Mouse (Mus musculus) thymus, postnatal 0 days (tissue): ENCODE data around the gene Tcp11l2. TPM values are rescaled to one million over a fixed set of nuclear protein-coding genes. Genes with fewer than 3 reads are reported as not detected.
A peak's percentile ranks its signal among the peaks of the same experiment; 100 is the strongest.

Experiments used
- DNase-seq: peaks from one replicate; pipeline ENCODE4 v3.0.0-alpha.2; 2015; ENCODE audit warnings: low spot score
- polyA plus RNA-seq: library from polyadenylated mRNA; unstranded; fragments of >200 nt; fragmentation: Nextera tagmentation; extraction: Ambion mirVana; gene quantifications from 2 replicates; pipeline ENCODE4 v1.2.1, GENCODE M21; 2015

The Tcp11l2 gene
- 41.8 TPM in 2 replicates for polyA plus RNA-seq

GRCm38 (mm10) chr10:84576395-84577070 is at the start of gene Tcp11l2:
Gene Tcp11l2 (plus strand): TSS chr10:84576626.
- peak; percentile 96 for DNase-seq

GRCm38 (mm10) chr10:84527070-84527469 is 49.4 kb upstream of the Tcp11l2 start:
- DNase-seq: no peak

- DNase-seq: no peak
Measured at GRCm38 (mm10) chr10:84527631-84528030, 48.8 kb upstream of the Tcp11l2 start.

- DNase-seq: no peak
Measured at GRCm38 (mm10) chr10:84530388-84530787, 46.0 kb upstream of the Tcp11l2 start.

GRCm38 (mm10) chr10:84531576-84531975 is 44.9 kb upstream of the Tcp11l2 start:
- DNase-seq: no peak

- DNase-seq: no peak
Measured at GRCm38 (mm10) chr10:84532191-84532889, 44.1 kb upstream of the Tcp11l2 start.

- no peak for DNase-seq
Measured at GRCm38 (mm10) chr10:84532911-84533882, 43.2 kb upstream of the Tcp11l2 start.

- peak; percentile 52 for DNase-seq
Measured at GRCm38 (mm10) chr10:84533912-84534671, 42.3 kb upstream of the Tcp11l2 start, which contains the start of gene Ckap4. Gene Ckap4 (minus strand): TSS chr10:84534062.

GRCm38 (mm10) chr10:84535458-84535857 is 41.0 kb upstream of the Tcp11l2 start:
- no peak for DNase-seq

- DNase-seq: no peak
Measured at GRCm38 (mm10) chr10:84535859-84536258, 40.6 kb upstream of the Tcp11l2 start.

- DNase-seq: no peak
Measured at GRCm38 (mm10) chr10:84539651-84540050, 36.8 kb upstream of the Tcp11l2 start.

GRCm38 (mm10) chr10:84542802-84543658 is 33.4 kb upstream of the Tcp11l2 start:
- no peak for DNase-seq

- DNase-seq: no peak
Measured at GRCm38 (mm10) chr10:84544841-84545610, 31.4 kb upstream of the Tcp11l2 start.

- no peak for DNase-seq
Measured at GRCm38 (mm10) chr10:84549146-84549919, 27.1 kb upstream of the Tcp11l2 start.

- no peak for DNase-seq
Measured at GRCm38 (mm10) chr10:84549920-84550293, 26.5 kb upstream of the Tcp11l2 start.

- DNase-seq: no peak
Measured at GRCm38 (mm10) chr10:84551846-84552245, 24.6 kb upstream of the Tcp11l2 start.

- no peak for DNase-seq
Measured at GRCm38 (mm10) chr10:84552477-84552876, 23.9 kb upstream of the Tcp11l2 start.

GRCm38 (mm10) chr10:84554291-84555009 is 22.0 kb upstream of the Tcp11l2 start:
- no peak for DNase-seq
